ENCODE assay signal across 8 mouse cellular contexts in genomic region chr9:77655181-77655934, GRCm38 (mm10). TPM values are rescaled to one million over a fixed set of nuclear protein-coding genes. Genes with fewer than 3 reads are reported as not detected.
DNase-seq lines count a peak whose midpoint lies in the region; ATAC-seq and TF ChIP-seq lines count a peak whose summit lies in the region.

No protein-coding gene starts in this region.

- no peak for TF ChIP-seq POLR2A in liver, adult 2 months (IDR thresholded peaks at IDR 0.05; ENCODE audit: extremely low read depth, insufficient read depth, low read length)

- peaks cover 36% of the 10 kb centered on the region for H3K36me3 ChIP-seq in heart, embryonic 14.5 days (ENCODE audit: control insufficient read depth, insufficient read depth, low read length)
- no peaks in the 10 kb centered on the region for H3K36me3 ChIP-seq in liver, adult 2 months (ENCODE audit: control insufficient read depth, insufficient read depth, low read length)
- no peaks in the 10 kb centered on the region for H3K36me3 ChIP-seq in splenic B cell, adult 2 months (ENCODE audit: control insufficient read depth, insufficient read depth, low read length, poor library complexity, severe bottlenecking)

- H3K27ac ChIP-seq in heart, embryonic 14.5 days (replicated peaks in 1 of 2; ENCODE audit: control insufficient read depth in 1 of 2, insufficient read depth in 1 of 2, low read depth in 2 of 2, low read length in 2 of 2): no peak overlapping the region
- no peak overlapping the region for H3K27ac ChIP-seq in liver, adult 2 months (replicated peaks; ENCODE audit: insufficient read depth, low read depth, low read length)

- peak; percentile 24 to 65 for DNase-seq in heart, adult 18-20 months
- no peak for DNase-seq in heart, adult 8-10 months (ENCODE audit: low spot score)
- DNase-seq in embryo, embryonic 9.5 days (ENCODE audit: extremely low spot score): peak; percentile 59
- DNase-seq in kidney, postnatal 10 days: peak; percentile 54
- peak; percentile 59 for DNase-seq in liver, adult 2 months (ENCODE audit: extremely low read depth, low read depth, low spot score)
- DNase-seq in splenic B cell, adult 2 months (ENCODE audit: low read depth, low spot score): peak; percentile 57

- whole genome bisulfite sequencing in heart, embryonic 14.5 days: 2% methylated on average over 85 of the region's 85 CpGs
- under 1% methylated on average over 85 of the region's 85 CpGs for WGBS in liver, adult 2 months

- TF ChIP-seq CTCF in liver, adult 2 months (IDR thresholded peaks at IDR 0.05; ENCODE audit: low read depth, low read length): no peak

- no peaks in the 10 kb centered on the region for H3K79me2 ChIP-seq in liver, adult 2 months (ENCODE audit: control insufficient read depth, insufficient read depth, low read length)

- H3K4me1 ChIP-seq in heart, embryonic 14.5 days (ENCODE audit: control insufficient read depth in 2 of 2, insufficient read depth in 2 of 2, low read length in 2 of 2): peaks cover 0 to 6% of the 10 kb centered on the region in 2 experiments; a peak in 1 of 4 replicates
- H3K4me1 ChIP-seq in liver, adult 2 months (ENCODE audit: control insufficient read depth, insufficient read depth, low read length): no peaks in the 10 kb centered on the region

- H3K4me2 ChIP-seq in heart, embryonic 14.5 days (ENCODE audit: low read length): peak overlapping the region; percentile 99

- H3K9me3 ChIP-seq in heart, embryonic 14.5 days (ENCODE audit: control insufficient read depth, low read length): no peaks in the 10 kb centered on the region

- peak overlapping the region; percentile 45 to 56 for H3K4me3 ChIP-seq in heart, embryonic 14.5 days (ENCODE audit: control insufficient read depth in 1 of 2, insufficient read depth in 1 of 2, low read depth in 1 of 2, low read length in 2 of 2)
- H3K4me3 ChIP-seq in liver, adult 2 months (ENCODE audit: insufficient read depth, low read depth, low read length): peak overlapping the region; percentile 63

- H3K9ac ChIP-seq in heart, embryonic 14.5 days (ENCODE audit: low read length): peak overlapping the region; percentile 72
- H3K9ac ChIP-seq in liver, adult 2 months (ENCODE audit: low read depth, low read length): peak overlapping the region; percentile 47

- H3K27me3 ChIP-seq in heart, embryonic 14.5 days (ENCODE audit: control insufficient read depth, insufficient read depth, low read length): no peaks in the 10 kb centered on the region
- no peaks in the 10 kb centered on the region; the same call in 1 of the 2 replicates for H3K27me3 ChIP-seq in liver, adult 2 months (ENCODE audit: control insufficient read depth, insufficient read depth, low read length)
- no peaks in the 10 kb centered on the region; the same call in 1 of the 2 replicates for H3K27me3 ChIP-seq in splenic B cell, adult 2 months (ENCODE audit: control insufficient read depth, insufficient read depth, low read length, poor library complexity, severe bottlenecking)

- ATAC-seq in heart, embryonic 14.5 days (ENCODE audit: insufficient number of reproducible peaks, insufficient read depth, low FRiP score, low read depth): peak; percentile 66
- ATAC-seq in monocyte, adult 5-6 weeks (replicated peaks; ENCODE audit: insufficient number of reproducible peaks, low FRiP score, low TSS enrichment, poor library complexity, severe bottlenecking): peak; percentile 54; the same call in 1 of the 2 replicates

RNA-seq across cellular contexts. Expression of gene Klhl31, which starts 19.1 kb away (rescaled TPM):
- 100 to 1,000 TPM; 112 to 126 TPM for total RNA-seq in heart, adult 18-20 months (2021)
- 100 to 1,000 TPM; 126 to 143 (median 134) TPM for total RNA-seq in heart, adult 8-10 months (2022)
- polyA plus RNA-seq in heart, embryonic 14.5 days (2014; fragmentation: Nextera tagmentation; extraction: Ambion mirVana): 58.7 and 65.1 TPM in 2 replicates
- 0.18 TPM in 1 of 2 replicates, not detected in the other for total RNA-seq in liver, adult 2 months (2014; rRNA removed)
- not detected in 2 replicates for polyA plus RNA-seq in liver, adult 2 months (2012; rRNA removed)
- not detected in 3 replicates for total RNA-seq in monocyte, adult 5-6 weeks (2017)

Comparison
In these comparisons a context has a peak if more than half of its experiments do, and no peak if none do; other contexts are left out.
1. RNA of gene Klhl31, which starts 19.1 kb away (total RNA-seq): 126 to 143 TPM in heart, adult 8-10 months and 112 to 126 TPM in heart, adult 18-20 months; 0.18 TPM in liver, adult 2 months and not detected in monocyte, adult 5-6 weeks; every median in the first group is over 10 times any median in the second.